Mouse (Mus musculus): ENCODE results near the gene Zc3h8.

Gene Zc3h8

DNA sequence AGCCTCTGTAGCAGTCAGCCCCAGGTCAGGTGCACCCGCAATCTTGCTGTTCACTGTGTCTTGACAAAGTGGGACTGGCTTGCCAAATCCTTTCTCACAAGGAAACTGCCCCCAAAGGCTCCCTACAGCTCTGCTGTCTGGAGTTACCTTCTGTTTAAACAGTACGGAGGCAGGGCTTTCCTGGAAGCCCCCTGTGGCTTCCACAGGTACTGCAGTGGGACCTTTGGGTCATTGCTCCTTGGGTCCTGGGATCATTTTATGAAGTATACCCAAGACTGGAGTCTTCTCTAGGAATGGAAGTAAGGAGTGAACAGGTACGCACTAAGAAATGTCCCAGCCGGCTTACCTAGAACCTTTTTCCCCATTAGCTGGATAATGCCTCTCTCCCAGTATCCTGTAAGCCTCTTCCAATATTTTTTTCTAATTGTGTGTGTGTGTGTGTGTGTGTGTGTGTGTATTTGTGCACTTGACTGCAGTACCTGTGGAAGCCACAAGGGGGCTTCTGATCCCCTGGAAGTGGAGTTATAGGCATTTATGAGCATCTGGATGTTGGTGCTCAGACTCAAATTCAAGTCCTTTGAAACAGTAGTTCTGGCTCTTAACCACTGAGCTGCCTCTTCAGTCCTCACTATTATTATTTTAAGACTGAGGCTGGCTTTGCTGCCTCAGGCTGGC lies 53.1 kb downstream of the Zc3h8 start:
- no peak for DNase-seq (ENCODE audit: low spot score in 2 of 2)

DNA sequence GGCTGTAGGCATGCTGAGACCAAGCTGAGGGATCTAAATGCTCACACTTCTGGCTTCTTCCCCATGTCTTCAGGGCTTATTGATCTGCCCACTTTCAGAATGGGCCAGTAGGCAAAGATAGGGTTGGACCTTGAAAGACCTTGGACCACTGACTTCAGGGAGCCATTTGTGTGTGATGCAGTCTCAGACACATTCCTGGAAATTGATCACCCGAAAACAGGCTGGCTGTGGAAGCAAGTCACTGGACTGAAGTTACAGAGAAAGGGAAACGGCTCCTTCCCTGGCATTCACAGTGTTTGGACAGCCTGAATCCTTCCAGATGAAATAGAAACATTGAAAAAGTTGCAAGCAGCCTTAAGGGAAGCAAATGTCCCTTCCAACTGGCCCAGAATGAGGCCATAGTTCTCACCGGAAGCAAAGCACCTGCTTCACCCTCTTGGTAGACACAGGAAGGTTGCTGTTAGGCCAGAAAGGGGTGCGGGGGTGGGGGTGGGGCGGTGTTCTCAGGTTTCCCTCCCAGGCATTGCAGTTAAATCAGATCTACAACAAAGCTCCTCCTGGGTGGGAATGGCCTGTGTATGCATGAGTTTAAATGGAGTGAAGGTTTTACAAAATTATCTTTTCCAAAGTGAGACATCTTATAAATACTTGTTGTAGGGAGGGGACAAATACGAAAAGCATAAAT lies 55.9 kb downstream of the Zc3h8 start:
- DNase-seq (ENCODE audit: low spot score in 2 of 2): no peak

DNA sequence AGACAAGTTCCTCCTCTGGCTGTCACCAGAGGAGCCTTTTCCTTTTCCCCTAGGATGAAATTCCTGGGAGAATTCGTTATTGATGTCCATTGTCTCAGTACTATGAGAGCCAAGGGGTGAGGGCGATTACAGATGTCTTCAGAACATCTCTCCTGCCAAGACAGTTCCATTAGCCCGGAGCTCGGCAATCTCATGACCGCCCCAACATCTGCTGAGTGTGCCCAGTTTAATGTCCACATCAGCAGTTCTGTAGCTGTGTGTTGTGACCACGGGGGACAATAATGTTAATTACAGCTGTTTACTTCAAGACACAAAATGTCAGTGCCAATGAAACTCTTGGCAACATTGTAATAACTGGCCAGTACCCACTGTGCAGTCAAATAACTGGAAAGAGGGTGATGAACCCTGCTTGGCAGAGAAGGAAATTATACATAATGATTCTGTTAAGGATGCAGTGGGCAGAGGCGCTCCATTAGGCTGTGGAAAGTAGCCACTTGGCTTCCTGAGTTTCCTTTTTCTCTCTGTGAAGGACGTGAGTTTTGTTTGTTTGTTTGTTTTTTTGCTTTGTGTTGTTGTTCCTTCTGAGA lies 58.6 kb downstream of the Zc3h8 start:
- DNase-seq (ENCODE audit: low spot score in 2 of 2): no peak

DNA sequence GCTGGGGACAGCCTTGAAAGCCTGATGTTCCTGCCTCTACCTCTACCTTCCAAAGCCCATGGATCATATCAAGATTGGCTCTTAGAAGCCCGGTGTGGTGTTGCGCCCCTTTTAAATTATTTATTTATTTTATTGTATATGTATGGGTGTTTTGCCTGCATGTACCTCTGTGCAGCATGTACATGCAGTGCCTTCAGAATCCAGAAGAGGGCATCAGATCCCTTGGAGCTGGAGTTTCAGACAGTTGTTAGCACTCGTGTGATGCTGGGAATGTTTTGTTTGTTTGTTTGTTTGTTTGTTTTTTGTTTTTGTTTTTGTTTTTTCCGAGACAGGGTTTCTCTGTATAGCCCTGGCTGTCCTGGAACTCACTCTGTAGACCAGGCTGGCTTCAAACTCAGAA lies 62.6 kb downstream of the Zc3h8 start:
- DNase-seq (ENCODE audit: low spot score in 2 of 2): no peak

Data from spleen, postnatal 14 days (tissue).